Mouse (Mus musculus) ES-E14 (cell line): ENCODE data around the gene Ap1s1.

Source experiments
- CHD2 ChIP-seq: IDR thresholded peaks from 2 replicates; pipeline ENCODE4 v1.6.1; 2014; ENCODE audit warnings: mild to moderate bottlenecking, low read depth, low read length, inconsistent platforms
- HCFC1 ChIP-seq: IDR thresholded peaks from 2 replicates; pipeline ENCODE4 v1.6.1; 2012; ENCODE audit warnings: low read length, inconsistent platforms, borderline replicate concordance; ENCODE audit not compliant: insufficient read depth
- MAFK ChIP-seq: IDR thresholded peaks from 2 replicates; pipeline ENCODE4 v1.6.1; 2014; ENCODE audit warnings: mild to moderate bottlenecking, low read depth, low read length, inconsistent platforms; ENCODE audit not compliant: insufficient read depth
- ZC3H11A ChIP-seq: IDR thresholded peaks from 2 replicates; pipeline ENCODE4 v1.6.1; 2012; ENCODE audit warnings: low read depth, mild to moderate bottlenecking, inconsistent platforms, low read length, borderline replicate concordance
- ZNF384 ChIP-seq: IDR thresholded peaks from 2 replicates; pipeline ENCODE4 v1.6.1; 2012; ENCODE audit warnings: low read depth, low read length, inconsistent platforms

DNA sequence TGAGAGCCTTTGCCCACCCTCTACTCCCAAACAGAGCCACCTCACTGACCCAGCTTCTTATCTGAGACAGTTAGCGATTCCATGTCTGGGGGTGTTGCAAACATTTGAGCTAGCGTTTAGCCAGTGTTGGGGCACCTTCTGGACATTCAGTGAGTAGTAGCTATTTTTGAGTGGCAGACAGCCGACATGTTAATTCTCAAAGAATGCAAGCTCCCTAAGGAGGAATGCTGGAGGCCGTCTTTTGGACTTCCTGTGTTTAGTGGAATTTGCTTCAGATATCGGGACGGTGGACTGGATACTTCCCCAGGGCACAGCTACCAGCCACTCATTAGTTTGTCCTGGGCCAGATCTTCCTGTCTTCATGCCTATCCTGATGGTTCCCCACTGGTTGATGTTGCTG is 32.7 kb upstream of the Ap1s1 start:
- TF ChIP-seq MAFK (no peak), HCFC1 (no peak), CHD2 (no peak), ZNF384 (no peak), ZC3H11A (no peak)
